Mouse (Mus musculus) cerebellum, adult 2 months (tissue): ENCODE measurements around the gene Inpp5b. TPM values are rescaled to one million over a fixed set of nuclear protein-coding genes. Genes with fewer than 3 reads are reported as not detected.

Experiments
- DNase-seq, 2 experiments: peaks; one replicate each; pipeline ENCODE4 v3.0.0; 2021
- H3K27ac ChIP-seq: fragments of 200-500 bp; 2 replicates; pipeline ENCODE4 v1.5.1; 2012; ENCODE audit warnings: low read length, control low read depth, inconsistent platforms; ENCODE audit not compliant: insufficient read depth
- H3K27me3 ChIP-seq: fragments of 200-500 bp; 2 replicates; pipeline ENCODE4 v1.6.1; 2012; ENCODE audit warnings: inconsistent platforms, mild to moderate bottlenecking, low read length, moderate library complexity; ENCODE audit not compliant: control insufficient read depth, insufficient read depth
- H3K4me1 ChIP-seq: fragments of 200-500 bp; 2 replicates; pipeline ENCODE4 v1.6.1; 2011; ENCODE audit warnings: low read length; ENCODE audit not compliant: control insufficient read depth, insufficient read depth
- H3K4me3 ChIP-seq: fragments of 200-500 bp; replicated peaks from 2 replicates; pipeline ENCODE3; 2011; ENCODE audit warnings: mild to moderate bottlenecking, low read depth, low read length, control low read depth; ENCODE audit not compliant: insufficient read depth
- CTCF ChIP-seq: fragments of 200-500 bp; IDR thresholded peaks from 2 replicates; pipeline ENCODE4 v1.5.1; 2011; ENCODE audit warnings: low read depth, mild to moderate bottlenecking, control low read depth, low read length, moderate library complexity, borderline replicate concordance; ENCODE audit not compliant: insufficient read depth
- POLR2A ChIP-seq: fragments of 200-500 bp; IDR thresholded peaks from 2 replicates; pipeline ENCODE4 v1.6.1; 2011; ENCODE audit warnings: low read length, control low read depth, borderline replicate concordance; ENCODE audit not compliant: insufficient read depth
- WGBS: fragments of 180-500 bp; shearing (Covaris S2); methylation state at CpG from one replicate; pipeline ENCODE4 v1.1.7; 2018; 5-methylcytosine and 5-hydroxymethylcytosine counted together
- polyA plus RNA-seq: library from polyadenylated mRNA; depleted of rRNA; stranded (reverse); fragments of >200 nt; gene quantifications from 2 replicates; pipeline ENCODE4 v1.2.3, GENCODE M21; 2012

Inpp5b gene
- polyA plus RNA-seq, 1 experiment, result 92.4 TPM

- WGBS, result 48% methylated on average over 6 of the region's 6 CpGs
- no peak for TF ChIP-seq CTCF
- no peak for TF ChIP-seq POLR2A
- Histone ChIP-seq H3K4me3 (no peak overlapping the region), H3K4me1 (peaks cover 6% of the 10 kb centered on the region), H3K27me3 (no peaks in the 10 kb centered on the region), H3K27ac (no peak overlapping the region)
- no peak for DNase-seq
Observed at GRCm38 (mm10) chr4:124817803-124818202, 76.2 kb downstream of the Inpp5b start.

GRCm38 (mm10) chr4:124818832-124819231 lies 77.2 kb downstream of the Inpp5b start:
- TF ChIP-seq POLR2A (no peak), CTCF (no peak)
- 94% methylated on average over 4 of the region's 4 CpGs for WGBS
- DNase-seq, result no peak
- no peak overlapping the region for H3K27ac ChIP-seq
- no peaks in the 10 kb centered on the region for H3K27me3 ChIP-seq
- no peak overlapping the region for H3K4me3 ChIP-seq
- peaks cover 6% of the 10 kb centered on the region for H3K4me1 ChIP-seq

GRCm38 (mm10) chr4:124824967-124825366 lies 83.3 kb downstream of the Inpp5b start:
- Histone ChIP-seq H3K4me1 (no peaks in the 10 kb centered on the region), H3K27ac (no peak overlapping the region), H3K27me3 (no peaks in the 10 kb centered on the region), H3K4me3 (no peak overlapping the region)
- 90% methylated on average over 6 of the region's 6 CpGs for WGBS
- DNase-seq, result no peak
- TF ChIP-seq CTCF (no peak), POLR2A (no peak)

DNA sequence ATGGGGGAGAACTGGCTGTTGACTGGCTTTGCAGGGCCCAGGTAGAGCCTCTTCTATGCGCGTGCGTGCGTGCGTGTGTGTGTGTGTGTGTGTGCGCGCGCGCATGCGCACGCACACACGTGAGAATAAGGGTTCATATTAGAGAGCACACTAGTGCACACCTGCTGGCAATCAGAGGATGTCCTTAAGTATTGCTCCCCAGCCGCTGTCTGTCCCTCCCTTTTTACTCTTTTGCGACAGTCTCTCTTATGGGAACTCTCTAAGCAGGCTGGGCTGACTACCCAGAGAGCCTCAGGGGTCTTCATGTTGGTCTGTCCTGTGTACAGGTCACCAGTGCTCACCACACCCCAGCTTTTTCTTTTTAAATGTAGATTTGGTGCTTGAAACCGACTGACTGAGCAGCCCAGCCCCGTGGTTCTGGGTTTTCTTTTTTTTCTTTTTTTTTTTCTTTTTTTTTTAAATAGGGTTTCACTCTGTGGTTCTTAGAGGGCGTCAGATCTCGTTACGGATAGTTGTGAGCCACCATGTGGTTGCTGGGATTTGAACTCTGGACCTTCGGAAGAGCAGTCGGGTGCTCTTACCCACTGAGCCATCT lies 83.8 kb downstream of the Inpp5b start:
- 95% methylated on average over 21 of the region's 21 CpGs for WGBS
- Histone ChIP-seq H3K4me1 (no peaks in the 10 kb centered on the region), H3K27ac (no peak overlapping the region), H3K4me3 (no peak overlapping the region), H3K27me3 (no peaks in the 10 kb centered on the region)
- no peak for DNase-seq
- TF ChIP-seq POLR2A, result no peak
- no peak for TF ChIP-seq CTCF

DNA sequence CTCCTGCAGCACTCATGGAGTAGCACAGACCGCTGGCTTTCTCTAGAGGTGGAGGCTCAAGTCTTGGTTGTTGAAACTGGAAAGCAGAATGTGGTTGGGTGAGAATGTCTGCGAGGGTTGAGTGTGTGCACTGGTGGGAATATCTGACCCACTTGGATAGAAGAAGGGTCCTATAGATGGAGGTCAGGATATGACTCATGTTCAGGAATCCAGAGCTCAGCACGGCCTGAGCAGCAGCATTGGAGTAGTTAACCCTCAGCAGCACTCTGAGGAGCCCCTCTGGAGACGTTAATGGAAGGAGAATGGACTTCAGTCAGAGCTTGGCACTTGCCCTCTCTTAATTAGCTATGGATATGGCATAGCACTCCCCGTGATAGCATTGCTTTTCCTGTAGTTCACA lies 88.0 kb downstream of the Inpp5b start:
- no peaks in the 10 kb centered on the region for H3K27me3 ChIP-seq
- TF ChIP-seq POLR2A (no peak), CTCF (no peak)
- DNase-seq, result no peak
- H3K4me3 ChIP-seq, result no peak overlapping the region
- H3K4me1 ChIP-seq, result no peaks in the 10 kb centered on the region
- no peak overlapping the region for H3K27ac ChIP-seq
- WGBS, result 75% methylated on average over 5 of the region's 5 CpGs

GRCm38 (mm10) chr4:124832796-124833195 lies 91.1 kb downstream of the Inpp5b start:
- DNase-seq, result no peak
- H3K4me3 ChIP-seq, result no peak overlapping the region
- WGBS, result 96% methylated on average over 10 of the region's 10 CpGs
- H3K4me1 ChIP-seq, result no peaks in the 10 kb centered on the region
- TF ChIP-seq POLR2A (no peak), CTCF (no peak)
- H3K27ac ChIP-seq, result no peak overlapping the region
- H3K27me3 ChIP-seq, result no peaks in the 10 kb centered on the region

- no peak for DNase-seq
- Histone ChIP-seq H3K4me3 (no peak overlapping the region), H3K4me1 (no peaks in the 10 kb centered on the region), H3K27me3 (no peaks in the 10 kb centered on the region), H3K27ac (no peak overlapping the region)
- TF ChIP-seq POLR2A (no peak), CTCF (no peak)
- 20% methylated on average over 14 of the region's 14 CpGs for WGBS
Observed at GRCm38 (mm10) chr4:124838035-124838700, 96.5 kb downstream of the Inpp5b start.

DNA sequence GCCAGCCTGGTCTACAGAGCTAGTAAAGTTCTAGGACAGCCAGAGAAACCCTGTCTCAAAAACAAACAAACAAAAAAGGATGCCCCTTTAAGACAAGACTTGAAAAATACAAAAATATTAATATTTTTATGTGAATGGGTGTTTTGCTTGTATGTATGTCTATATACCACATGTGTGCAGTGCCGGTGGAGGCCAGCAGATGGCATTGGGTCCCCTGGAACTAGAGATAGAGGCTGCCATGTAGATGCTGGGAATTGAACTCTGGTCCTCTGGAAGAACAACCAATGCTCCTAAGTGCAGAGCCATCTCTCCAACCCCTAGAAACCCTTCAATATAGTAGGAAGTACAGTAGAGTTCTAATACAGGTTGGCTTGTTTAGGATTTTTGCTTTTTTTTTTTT lies 99.3 kb downstream of the Inpp5b start:
- Histone ChIP-seq H3K27ac (no peak overlapping the region), H3K4me3 (no peak overlapping the region), H3K27me3 (no peaks in the 10 kb centered on the region), H3K4me1 (no peaks in the 10 kb centered on the region; the same call in 1 of the 2 replicates)
- no peak for DNase-seq
- 97% methylated on average over 1 of the region's 1 CpGs for WGBS
- TF ChIP-seq POLR2A, result no peak
- no peak for TF ChIP-seq CTCF
